Mouse (Mus musculus) heart, adult 2 months (tissue): ENCODE data around the gene Ntrk3.

Experiments used
- CTCF ChIP-seq: fragments of 200-600 bp; IDR thresholded peaks from 2 replicates; pipeline ENCODE4 v1.8.1; 2022; ENCODE audit warnings: antibody characterized with exemption, mild to moderate bottlenecking, moderate library complexity
- EP300 ChIP-seq: fragments of 200-500 bp; IDR thresholded peaks from 2 replicates; pipeline ENCODE4 v1.6.1; 2011; ENCODE audit warnings: low read depth, low read length, control low read depth; ENCODE audit not compliant: insufficient read depth

DNA sequence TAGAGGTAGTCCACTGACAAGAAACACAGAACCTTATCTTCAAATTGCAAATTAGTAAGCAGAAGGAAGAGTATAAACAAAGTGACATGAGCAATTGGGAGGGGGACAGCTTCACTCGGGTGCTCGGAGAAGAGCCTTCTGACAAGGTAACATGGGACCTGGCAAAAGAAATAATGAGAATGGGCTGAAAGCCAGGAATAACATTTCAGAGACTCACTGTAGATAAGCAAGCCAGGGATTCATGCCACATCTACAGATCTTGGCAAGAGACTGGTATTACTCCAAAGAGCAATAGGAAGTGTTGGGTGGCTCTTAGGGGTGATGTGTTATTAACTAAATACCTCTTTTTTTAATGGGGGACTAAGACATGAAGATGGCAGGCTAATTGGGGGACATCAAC, 258.9 kb downstream of the Ntrk3 start:
- TF ChIP-seq EP300 (no peak), CTCF (no peak)
